Mouse (Mus musculus): ENCODE data around the gene Ankar. TPM values are rescaled to one million over a fixed set of nuclear protein-coding genes. Genes with fewer than 3 reads are reported as not detected.

The Ankar gene
- polyA plus RNA-seq, 1 experiment from 2014 or later: not detected

Other genes with a start within 250 kb of the Ankar start
- gene March4, start 163.6 kb downstream of the Ankar start, polyA plus RNA-seq (2014; fragmentation: Nextera tagmentation; extraction: Ambion mirVana): 3.1 and 3.4 TPM in 2 replicates
- gene Smarcal1, start 117.3 kb downstream of the Ankar start, polyA plus RNA-seq (2014; fragmentation: Nextera tagmentation; extraction: Ambion mirVana): 33.5 and 34.2 TPM in 2 replicates
- gene Rpl37a, start 10.7 kb upstream of the Ankar start, polyA plus RNA-seq (2014; fragmentation: Nextera tagmentation; extraction: Ambion mirVana): 1,430 and 1,523 TPM in 2 replicates
- gene Igfbp2, start 123.9 kb upstream of the Ankar start, polyA plus RNA-seq (2014; fragmentation: Nextera tagmentation; extraction: Ambion mirVana): 403 and 422 TPM in 2 replicates
- gene Igfbp5, start 174.3 kb upstream of the Ankar start, polyA plus RNA-seq (2014; fragmentation: Nextera tagmentation; extraction: Ambion mirVana): 65.4 and 68.5 TPM in 2 replicates

Measured in neural tube, embryonic 11.5 days (tissue).